Mouse (Mus musculus) midbrain, embryonic 11.5 days (tissue): ENCODE results near the gene Hist1h2bg. TPM values are rescaled to one million over a fixed set of nuclear protein-coding genes. Genes with fewer than 3 reads are reported as not detected.

Experiments
- ATAC-seq: fragments of 200-750 bp; cut with Nextera tagmentation; 2 replicates; pipeline ENCODE4 v1.8.0; 2017; ENCODE audit warnings: moderate TSS enrichment, moderate library complexity; ENCODE audit not compliant: low FRiP score
- DNase-seq: peaks from one replicate; pipeline ENCODE4 v3.0.0; 2015; ENCODE audit warnings: low spot score; ENCODE audit errors: missing footprints
- H3K27ac ChIP-seq: fragments of 300-500 bp; sonication (generic); 2 replicates; pipeline ENCODE4 v1.5.1; 2014; ENCODE audit warnings: low read depth, low read length
- H3K27me3 ChIP-seq: fragments of 300-500 bp; sonication (generic); 2 replicates; pipeline ENCODE4 v1.6.1; 2014; ENCODE audit warnings: mild to moderate bottlenecking, low read length, moderate library complexity, mixed read lengths; ENCODE audit not compliant: control insufficient read depth, insufficient read depth
- H3K36me3 ChIP-seq: fragments of 300-500 bp; sonication (generic); 2 replicates; pipeline ENCODE4 v1.6.1; 2014; ENCODE audit warnings: mild to moderate bottlenecking, low read length, moderate library complexity, mixed read lengths; ENCODE audit not compliant: control insufficient read depth, insufficient read depth
- H3K4me1 ChIP-seq: fragments of 300-500 bp; sonication (generic); 2 replicates; pipeline ENCODE4 v1.6.1; 2014; ENCODE audit warnings: low read length; ENCODE audit not compliant: control insufficient read depth, insufficient read depth
- H3K4me2 ChIP-seq: fragments of 300-500 bp; sonication (generic); 2 replicates; pipeline ENCODE4 v1.6.1; 2014; ENCODE audit warnings: mild to moderate bottlenecking, moderate library complexity
- H3K4me3 ChIP-seq: fragments of 300-500 bp; sonication (generic); 2 replicates; pipeline ENCODE4 v1.5.1; 2014; ENCODE audit warnings: low read depth, low read length
- H3K9ac ChIP-seq: fragments of 300-500 bp; sonication (generic); 2 replicates; pipeline ENCODE4 v1.6.1; 2014; ENCODE audit warnings: low read length
- H3K9me3 ChIP-seq: fragments of 300-500 bp; sonication (generic); 2 replicates; pipeline ENCODE4 v1.6.1; 2016; ENCODE audit warnings: low read length; ENCODE audit not compliant: control insufficient read depth
- WGBS: fragments of 180-500 bp; shearing (Covaris S2); extraction: QIAGEN DNeasy Blood & Tissue Kit; methylation state at CpG from one replicate; pipeline ENCODE4 v1.1.7; 2014; 5-methylcytosine and 5-hydroxymethylcytosine counted together
- polyA plus RNA-seq: library from polyadenylated mRNA; unstranded; fragments of >200 nt; fragmentation: Nextera tagmentation; extraction: Ambion mirVana; gene quantifications from 2 replicates; pipeline ENCODE4 v1.2.1, GENCODE M21; 2014

The Hist1h2bg gene
- polyA plus RNA-seq, 1 experiment from 2014 or later, result 6.2 TPM

DNA sequence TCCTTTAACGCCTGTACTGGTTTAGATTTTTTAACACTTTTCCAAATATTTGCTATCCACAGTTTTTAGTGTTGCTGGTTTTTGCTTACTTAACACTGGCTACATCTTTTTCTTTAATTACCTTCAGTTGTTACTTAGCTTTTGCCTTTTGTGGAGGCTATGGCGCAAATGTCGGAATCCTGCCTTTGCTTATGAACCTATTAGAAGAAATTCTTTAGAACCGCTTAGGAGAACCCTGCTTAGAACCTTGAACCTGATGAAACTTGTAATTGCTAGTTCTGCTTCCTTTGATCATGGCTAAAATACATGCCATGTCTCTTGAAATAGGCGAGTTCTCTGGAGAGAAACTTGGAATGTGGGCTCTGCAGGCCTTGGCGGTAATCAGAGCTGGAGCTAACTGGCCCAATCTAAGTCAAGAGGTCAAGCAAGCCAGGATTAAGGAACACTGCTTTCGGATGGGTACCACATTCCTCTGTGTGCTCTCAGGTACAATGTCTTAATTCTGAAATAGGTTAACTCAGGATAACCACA is 5.2 kb downstream of the Hist1h2bg start:
- Histone ChIP-seq H3K27me3 (no peaks in the 10 kb centered on the region), H3K9me3 (no peaks in the 10 kb centered on the region), H3K9ac (peak overlapping the region; percentile 77), H3K27ac (peak overlapping the region; percentile 81), H3K4me1 (peaks cover 11% of the 10 kb centered on the region), H3K4me2 (peak overlapping the region; percentile 61), H3K4me3 (peak overlapping the region; percentile 39), H3K36me3 (no peaks in the 10 kb centered on the region)
- 1% methylated on average over 7 of the region's 7 CpGs for WGBS
- peak; percentile 93 for DNase-seq
- no peak for ATAC-seq

DNA sequence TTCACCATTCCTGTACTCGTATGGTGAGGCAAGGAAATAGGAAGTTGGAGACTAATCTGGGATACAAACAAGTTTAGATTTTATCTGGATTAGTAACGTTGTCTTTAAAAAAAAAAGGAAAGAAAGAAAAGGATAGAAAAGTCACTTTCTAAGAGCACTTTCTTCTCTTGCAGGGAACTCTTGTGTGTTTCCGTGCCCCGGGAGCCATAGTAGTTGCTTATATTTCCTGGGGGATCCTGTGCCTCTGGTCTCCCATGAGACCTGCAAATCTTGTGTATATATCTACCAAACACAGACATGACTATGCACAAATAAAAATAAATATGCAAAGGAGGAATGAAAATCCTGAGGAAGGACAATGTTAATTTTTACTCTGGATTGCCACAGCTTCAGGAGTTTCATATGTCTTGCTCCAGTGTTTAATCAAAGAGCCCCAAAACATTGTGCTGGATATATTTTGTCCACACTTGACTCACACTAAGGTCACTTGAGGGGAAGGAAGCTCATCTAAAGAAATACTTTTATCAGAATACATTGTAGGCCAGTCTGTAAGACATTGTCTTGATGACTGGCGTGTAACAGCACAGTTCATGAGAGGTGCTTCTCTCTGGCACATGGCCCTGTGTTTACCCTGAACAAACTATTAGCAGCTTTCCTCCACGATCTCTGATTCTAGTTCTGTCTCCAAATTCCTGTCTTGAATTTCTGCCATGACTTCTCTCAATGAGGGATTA is 5.9 kb downstream of the Hist1h2bg start:
- H3K9ac ChIP-seq, result peak overlapping the region; percentile 77
- ATAC-seq (no peak), DNase-seq (peak; percentile 91)
- no peaks in the 10 kb centered on the region for H3K27me3 ChIP-seq
- H3K27ac ChIP-seq, result peak overlapping the region; percentile 81
- 50% methylated on average over 6 of the region's 6 CpGs for WGBS
- peaks cover 11% of the 10 kb centered on the region for H3K4me1 ChIP-seq
- H3K4me2 ChIP-seq, result peak overlapping the region; percentile 61
- no peaks in the 10 kb centered on the region for H3K36me3 ChIP-seq
- H3K4me3 ChIP-seq, result peak overlapping the region; percentile 39
- no peaks in the 10 kb centered on the region for H3K9me3 ChIP-seq

DNA sequence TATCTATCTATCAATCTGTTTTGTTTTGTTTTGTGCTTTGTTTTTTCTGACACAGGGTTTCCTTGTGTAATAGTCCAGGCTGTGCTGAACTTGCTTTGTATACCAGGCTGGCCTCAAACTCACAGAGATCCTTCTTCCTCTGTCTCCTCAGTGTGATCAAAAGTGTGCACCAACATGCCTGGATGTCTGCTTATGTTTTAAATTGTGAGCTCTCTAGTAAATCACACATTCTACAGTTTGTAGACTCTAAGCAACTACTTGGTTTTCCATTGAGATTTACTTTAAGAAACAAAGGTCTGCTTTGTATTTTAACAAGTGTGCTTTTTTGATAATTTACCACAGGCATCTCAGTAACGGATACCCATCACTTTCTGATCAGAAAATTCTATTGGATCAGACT is 6.6 kb downstream of the Hist1h2bg start:
- DNase-seq (peak; percentile 84), ATAC-seq (no peak)
- no peak overlapping the region for H3K4me2 ChIP-seq
- no peak overlapping the region for H3K4me3 ChIP-seq
- H3K4me1 ChIP-seq, result peaks cover 12% of the 10 kb centered on the region
- 100% methylated on average over 1 of the region's 1 CpGs for WGBS
- H3K9ac ChIP-seq, result no peak overlapping the region
- H3K27ac ChIP-seq, result no peak overlapping the region; the same call in 1 of the 2 replicates
- H3K36me3 ChIP-seq, result no peaks in the 10 kb centered on the region
- H3K27me3 ChIP-seq, result no peaks in the 10 kb centered on the region
- no peaks in the 10 kb centered on the region for H3K9me3 ChIP-seq

DNA sequence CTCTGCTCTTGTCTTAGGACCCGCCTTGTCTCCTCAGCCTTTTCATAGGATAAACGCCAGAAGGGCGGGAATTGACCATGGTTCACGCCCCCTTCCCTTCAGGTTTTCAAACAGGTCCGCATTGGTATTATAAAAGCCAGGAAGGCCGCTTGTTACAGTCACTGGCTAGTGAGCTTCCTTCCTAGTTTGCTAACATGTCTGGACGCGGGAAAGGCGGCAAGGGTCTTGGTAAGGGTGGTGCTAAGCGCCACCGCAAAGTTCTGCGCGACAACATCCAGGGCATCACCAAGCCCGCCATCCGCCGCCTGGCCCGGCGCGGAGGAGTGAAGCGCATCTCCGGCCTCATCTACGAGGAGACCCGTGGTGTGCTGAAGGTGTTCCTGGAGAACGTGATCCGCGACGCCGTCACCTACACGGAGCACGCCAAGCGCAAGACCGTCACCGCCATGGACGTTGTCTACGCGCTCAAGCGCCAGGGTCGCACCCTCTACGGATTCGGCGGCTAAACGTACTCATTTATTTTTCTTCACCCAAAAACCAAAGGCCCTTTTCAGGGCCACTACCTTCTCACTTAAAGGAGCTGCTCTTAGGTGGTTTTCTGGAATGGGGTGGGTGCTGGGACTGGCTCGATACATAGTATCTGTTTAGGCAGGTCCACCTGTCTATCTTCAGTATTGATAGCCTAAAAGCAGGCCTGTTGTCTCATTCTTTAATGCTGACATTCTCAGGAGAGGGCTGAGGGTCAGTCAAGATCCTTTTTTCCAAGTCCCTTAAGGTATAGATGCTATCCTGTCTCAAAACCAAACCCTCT is 10.4 kb downstream of the Hist1h2bg start, which contains the start of gene Hist1h4d:
Gene Hist1h4d (plus strand): TSS at position 191 of the 811 bp plus-strand sequence.
- Histone ChIP-seq H3K36me3 (no peaks in the 10 kb centered on the region), H3K27me3 (no peaks in the 10 kb centered on the region), H3K9ac (peak within 1 kb of the TSS; percentile 69), H3K4me2 (peak within 1 kb of the TSS; percentile 63), H3K9me3 (no peaks in the 10 kb centered on the region), H3K4me3 (peak within 1 kb of the TSS; percentile 42), H3K27ac (peak within 1 kb of the TSS; percentile 77), H3K4me1 (peaks cover 20% of the 10 kb centered on the region)
- ATAC-seq, result peak; percentile 89
- under 1% methylated on average over 43 of the region's 43 CpGs for WGBS
- peak; percentile 100 for DNase-seq

DNA sequence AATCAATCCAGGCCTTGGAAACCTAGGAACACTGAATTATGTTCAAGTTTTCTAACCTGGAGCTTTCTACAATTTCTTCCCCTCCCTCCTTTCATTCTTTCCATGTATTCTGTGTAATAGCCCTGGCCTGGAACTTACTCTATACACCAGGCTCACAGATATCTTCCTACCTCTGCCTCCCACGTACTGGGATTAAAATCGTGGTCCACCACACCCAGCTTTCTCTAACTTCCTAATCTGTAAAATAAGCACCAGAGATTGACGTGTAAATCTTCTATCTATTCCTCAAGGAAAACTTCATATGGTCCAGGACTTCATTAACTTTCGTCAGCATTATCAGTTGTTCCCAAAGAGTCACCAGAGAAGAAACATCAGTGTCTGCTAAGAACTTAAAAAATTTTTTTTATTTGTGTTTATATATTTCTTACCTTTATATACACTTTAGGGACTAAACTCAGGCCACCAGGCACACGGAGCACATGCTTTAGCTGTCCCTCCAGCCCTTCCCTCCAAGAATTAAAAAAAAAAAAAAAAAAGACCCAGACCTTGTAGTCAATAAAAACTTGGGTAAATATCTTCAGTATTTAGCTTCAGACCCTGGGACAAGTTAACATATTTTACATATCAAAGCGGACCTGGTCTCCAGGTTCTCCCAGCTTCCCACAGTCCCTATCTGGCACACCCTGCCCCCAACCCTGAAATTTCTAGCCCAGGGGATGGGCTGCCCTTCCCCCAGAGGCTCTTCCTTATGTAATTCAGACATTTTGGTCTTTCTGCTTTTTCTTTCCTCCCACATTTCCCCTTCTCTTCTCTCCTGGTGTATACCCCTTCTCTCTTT is 11.2 kb downstream of the Hist1h2bg start:
- ATAC-seq (no peak), DNase-seq (peak; percentile 93)
- Histone ChIP-seq H3K4me1 (peaks cover 17% of the 10 kb centered on the region; the same call in 1 of the 2 replicates), H3K27me3 (no peaks in the 10 kb centered on the region), H3K4me2 (peak overlapping the region; percentile 63), H3K27ac (peak overlapping the region; percentile 77), H3K9ac (peak overlapping the region; percentile 69), H3K36me3 (no peaks in the 10 kb centered on the region), H3K9me3 (no peaks in the 10 kb centered on the region), H3K4me3 (peak overlapping the region; percentile 42)
- 6% methylated on average over 6 of the region's 6 CpGs for WGBS

DNA sequence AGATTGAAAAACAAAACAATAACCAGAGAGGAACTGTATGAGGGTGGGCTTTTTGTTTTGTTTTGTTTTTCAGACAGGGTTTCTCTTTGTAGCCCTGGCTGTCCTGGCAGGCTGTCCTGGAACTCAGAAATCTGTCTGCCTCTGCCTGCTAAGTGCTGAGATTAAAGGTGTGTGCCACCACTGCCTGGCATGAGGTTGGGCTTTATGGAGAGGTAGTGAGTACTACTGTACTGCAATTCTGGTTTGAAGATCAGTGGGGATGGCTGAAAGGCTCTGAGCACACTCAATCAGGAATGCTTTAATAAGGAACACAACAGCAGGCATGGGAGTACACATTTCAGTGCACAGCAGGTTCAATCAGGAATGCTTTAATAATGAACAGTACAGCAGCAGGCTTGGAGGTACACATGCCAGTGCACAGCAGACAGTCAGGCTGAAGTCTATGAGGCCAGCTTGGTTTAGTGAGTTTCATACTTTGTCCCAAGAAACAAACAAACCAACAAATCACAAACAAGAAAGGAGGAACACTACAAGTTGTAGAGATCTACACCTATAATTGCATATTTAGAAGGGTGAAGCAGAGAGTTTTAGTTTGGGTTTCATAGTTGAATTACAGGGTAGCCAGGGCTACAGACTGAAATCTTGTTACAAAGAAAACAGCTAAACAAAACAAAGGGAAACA is 12.3 kb downstream of the Hist1h2bg start:
- Histone ChIP-seq H3K9ac (peak overlapping the region; percentile 22; the same call in 1 of the 2 replicates), H3K4me1 (peaks cover 17% of the 10 kb centered on the region; the same call in 1 of the 2 replicates), H3K27me3 (no peaks in the 10 kb centered on the region), H3K27ac (peak overlapping the region; percentile 77), H3K4me3 (no peak overlapping the region), H3K36me3 (no peaks in the 10 kb centered on the region), H3K4me2 (peak overlapping the region; percentile 12), H3K9me3 (no peaks in the 10 kb centered on the region)
- DNase-seq (peak; percentile 85), ATAC-seq (no peak)

DNA sequence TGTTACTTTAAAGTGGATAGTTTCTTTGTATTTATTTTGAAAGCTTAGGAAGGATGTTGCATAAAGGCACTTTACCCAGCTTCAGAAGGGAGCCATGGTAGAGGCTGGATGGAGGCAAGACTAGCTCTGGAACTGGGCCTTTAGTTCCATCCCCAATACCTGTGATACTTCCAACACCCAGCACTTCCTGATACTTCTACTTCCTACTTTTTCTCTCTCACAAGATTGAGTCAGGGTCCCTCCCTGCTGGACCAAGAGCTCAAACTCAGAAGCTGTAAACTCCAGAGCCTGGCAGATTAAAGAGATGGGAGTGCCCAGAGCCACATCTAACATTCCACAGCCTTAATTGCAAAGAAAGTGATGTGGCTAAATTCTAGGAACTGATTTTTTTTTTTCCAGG is 13.1 kb downstream of the Hist1h2bg start:
- H3K9ac ChIP-seq, result peak overlapping the region; percentile 85
- peak overlapping the region; percentile 98 for H3K27ac ChIP-seq
- peaks cover 17% of the 10 kb centered on the region; the same call in 1 of the 2 replicates for H3K4me1 ChIP-seq
- H3K4me3 ChIP-seq, result peak overlapping the region; percentile 40; the same call in 1 of the 2 replicates
- H3K27me3 ChIP-seq, result no peaks in the 10 kb centered on the region
- DNase-seq (peak; percentile 90), ATAC-seq (no peak)
- H3K9me3 ChIP-seq, result no peaks in the 10 kb centered on the region
- peak overlapping the region; percentile 78 for H3K4me2 ChIP-seq
- no peaks in the 10 kb centered on the region for H3K36me3 ChIP-seq

DNA sequence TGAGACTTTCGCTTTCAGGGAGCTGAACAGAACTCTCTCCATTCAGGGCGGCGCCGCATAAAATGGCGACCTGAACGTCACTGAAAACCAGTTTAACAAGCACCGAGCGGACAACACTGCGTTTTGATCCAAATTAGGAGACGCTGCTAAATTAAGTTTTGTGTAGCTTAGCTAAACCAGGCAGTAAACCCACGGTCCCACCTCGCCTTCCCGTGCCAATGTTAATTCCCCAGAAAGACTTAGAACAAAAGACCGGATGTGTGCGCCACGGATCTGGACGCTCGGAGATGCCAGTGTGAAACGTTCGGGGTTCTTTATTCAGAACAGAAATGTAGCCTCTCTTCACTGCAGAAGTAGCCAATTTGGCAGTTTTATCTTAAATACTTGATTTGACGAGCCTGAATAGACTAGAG is 13.8 kb downstream of the Hist1h2bg start:
- H3K4me2 ChIP-seq, result peak overlapping the region; percentile 78
- H3K27ac ChIP-seq, result peak overlapping the region; percentile 98
- peak; percentile 8 for ATAC-seq
- no peaks in the 10 kb centered on the region for H3K36me3 ChIP-seq
- peak overlapping the region; percentile 40 for H3K4me3 ChIP-seq
- no peaks in the 10 kb centered on the region for H3K9me3 ChIP-seq
- peak; percentile 97 for DNase-seq
- H3K9ac ChIP-seq, result peak overlapping the region; percentile 85
- no peaks in the 10 kb centered on the region for H3K27me3 ChIP-seq
- H3K4me1 ChIP-seq, result peaks cover 17% of the 10 kb centered on the region; the same call in 1 of the 2 replicates
- WGBS, result under 1% methylated on average over 21 of the region's 21 CpGs
